Mouse (Mus musculus) hindbrain, embryonic 14.5 days (tissue): ENCODE results near the gene Faf1. TPM values are rescaled to one million over a fixed set of nuclear protein-coding genes. Genes with fewer than 3 reads are reported as not detected.

Source experiments
- ATAC-seq: fragments of 200-750 bp; cut with Nextera tagmentation; 2 replicates; pipeline ENCODE4 v1.8.0; 2017; ENCODE audit warnings: moderate number of reproducible peaks, mild to moderate bottlenecking, moderate TSS enrichment, moderate library complexity; ENCODE audit not compliant: low FRiP score
- DNase-seq: peaks from one replicate; pipeline ENCODE4 v3.0.0-alpha.2; 2015; ENCODE audit warnings: low spot score
- H3K27ac ChIP-seq: fragments of 300-500 bp; sonication (generic); 2 replicates; pipeline ENCODE4 v1.5.1; 2014; ENCODE audit warnings: mild to moderate bottlenecking, moderate library complexity
- H3K27me3 ChIP-seq: fragments of 300-500 bp; sonication (generic); 2 replicates; pipeline ENCODE4 v1.6.1; 2014; ENCODE audit warnings: mild to moderate bottlenecking, low read length, mixed read lengths; ENCODE audit not compliant: control insufficient read depth, insufficient read depth
- H3K36me3 ChIP-seq: fragments of 300-500 bp; sonication (generic); replicated peaks from 2 replicates; pipeline ENCODE4 v1.6.1; 2014; ENCODE audit not compliant: control insufficient read depth, insufficient read depth
- H3K4me1 ChIP-seq: fragments of 300-500 bp; sonication (generic); replicated peaks from 2 replicates; pipeline ENCODE4 v1.6.1; 2014; ENCODE audit warnings: antibody characterized with exemption, low read length, mixed read lengths; ENCODE audit not compliant: control insufficient read depth, insufficient read depth
- H3K4me2 ChIP-seq: fragments of 300-500 bp; sonication (generic); replicated peaks from 2 replicates; pipeline ENCODE4 v1.6.1; 2014; ENCODE audit warnings: mild to moderate bottlenecking, moderate library complexity
- H3K4me3 ChIP-seq: fragments of 300-500 bp; sonication (generic); replicated peaks from 2 replicates; pipeline ENCODE4 v1.5.1; 2014; ENCODE audit warnings: mild to moderate bottlenecking, low read length
- H3K9ac ChIP-seq: fragments of 300-500 bp; sonication (generic); 2 replicates; pipeline ENCODE4 v1.6.1; 2014
- H3K9me3 ChIP-seq: fragments of 300-500 bp; sonication (generic); 2 replicates; pipeline ENCODE4 v1.6.1; 2016; ENCODE audit warnings: low read length; ENCODE audit not compliant: control insufficient read depth
- WGBS: fragments of 180-500 bp; shearing (Covaris S2); extraction: QIAGEN DNeasy Blood & Tissue Kit; methylation state at CpG from one replicate; pipeline ENCODE4 v1.1.7; 2014; 5-methylcytosine and 5-hydroxymethylcytosine counted together
- polyA plus RNA-seq: library from polyadenylated mRNA; unstranded; fragments of >200 nt; fragmentation: Nextera tagmentation; extraction: Ambion mirVana; gene quantifications from 2 replicates; pipeline ENCODE4 v1.2.1, GENCODE M21; 2014

Faf1 gene
- polyA plus RNA-seq, 1 experiment from 2014 or later, result 47.1 TPM

GRCm38 (mm10) chr4:109960201-109960935 is 284.0 kb downstream of the Faf1 start:
- 75% methylated on average over 5 of the region's 5 CpGs for WGBS
- Histone ChIP-seq H3K9ac (no peak overlapping the region), H3K27ac (no peak overlapping the region), H3K9me3 (no peaks in the 10 kb centered on the region), H3K4me2 (no peak overlapping the region), H3K4me1 (no peaks in the 10 kb centered on the region), H3K27me3 (no peaks in the 10 kb centered on the region), H3K36me3 (peaks cover 17% of the 10 kb centered on the region; the same call in 1 of the 2 replicates), H3K4me3 (no peak overlapping the region)
- ATAC-seq (no peak), DNase-seq (no peak)

DNA sequence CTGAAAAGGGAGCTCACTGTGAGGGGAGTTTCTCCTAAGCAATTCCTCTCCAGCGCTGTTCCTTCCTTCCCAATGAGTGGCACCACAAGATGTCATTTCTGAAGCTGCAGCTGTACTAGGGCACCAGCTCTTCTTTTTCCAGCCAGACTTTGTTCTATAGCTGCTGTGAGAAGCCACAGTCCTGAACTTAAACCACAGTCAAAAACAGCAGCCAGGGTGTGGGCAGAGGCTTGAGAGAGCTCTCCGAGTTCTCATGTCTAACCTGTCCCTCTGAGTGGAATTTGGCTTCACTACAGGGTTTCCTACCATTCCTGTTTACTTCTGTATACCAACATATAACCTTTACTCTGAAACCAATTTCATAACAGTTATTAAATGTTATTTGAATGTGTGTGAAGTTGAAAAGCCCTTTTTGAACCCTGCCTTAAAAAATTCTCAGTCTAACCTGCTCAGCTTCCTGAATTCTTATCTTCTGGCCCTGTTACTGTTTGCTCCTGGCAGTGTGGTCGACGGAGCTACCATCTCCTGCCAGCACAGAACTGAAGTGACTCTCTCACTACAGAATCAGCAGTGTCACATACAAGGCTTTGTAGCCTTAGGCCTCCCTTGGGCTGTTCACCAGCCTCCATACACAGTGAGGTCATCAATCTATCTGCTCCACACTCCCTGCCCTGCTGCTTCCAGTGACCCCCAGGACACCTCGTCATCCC is 287.3 kb downstream of the Faf1 start:
- ATAC-seq (no peak), DNase-seq (no peak)
- no peak overlapping the region for H3K9ac ChIP-seq
- no peaks in the 10 kb centered on the region for H3K9me3 ChIP-seq
- H3K36me3 ChIP-seq, result peaks cover 17% of the 10 kb centered on the region; the same call in 1 of the 2 replicates
- H3K4me3 ChIP-seq, result no peak overlapping the region
- no peak overlapping the region for H3K4me2 ChIP-seq
- 79% methylated on average over 5 of the region's 5 CpGs for WGBS
- no peaks in the 10 kb centered on the region for H3K27me3 ChIP-seq
- no peaks in the 10 kb centered on the region for H3K4me1 ChIP-seq
- H3K27ac ChIP-seq, result no peak overlapping the region

DNA sequence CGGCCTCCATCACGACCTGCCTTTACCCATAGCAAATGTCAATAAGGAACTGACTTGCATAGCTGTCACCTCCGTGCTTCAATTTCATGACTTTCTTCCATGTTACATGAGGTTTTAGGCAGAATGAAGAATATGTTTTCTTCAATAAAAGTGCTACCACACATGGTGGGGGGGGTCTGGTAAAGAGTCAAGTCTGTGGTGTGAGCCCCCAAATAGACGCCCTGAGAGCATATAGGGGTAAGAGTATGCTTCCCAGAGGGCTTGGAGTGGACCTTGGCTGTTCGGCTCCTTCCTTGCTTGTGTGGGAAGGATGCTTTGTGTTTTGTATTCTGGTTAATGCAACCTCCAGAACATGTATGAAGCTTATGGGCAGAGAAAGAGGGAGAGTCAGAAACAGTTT is 293.2 kb downstream of the Faf1 start:
- H3K9me3 ChIP-seq, result no peaks in the 10 kb centered on the region
- no peak overlapping the region for H3K4me2 ChIP-seq
- no peak for ATAC-seq
- no peak overlapping the region for H3K27ac ChIP-seq
- no peaks in the 10 kb centered on the region for H3K4me1 ChIP-seq
- no peaks in the 10 kb centered on the region for H3K36me3 ChIP-seq
- whole genome bisulfite sequencing, result 83% methylated on average over 5 of the region's 5 CpGs
- H3K9ac ChIP-seq, result no peak overlapping the region
- H3K4me3 ChIP-seq, result no peak overlapping the region
- H3K27me3 ChIP-seq, result peaks cover 49% of the 10 kb centered on the region
- no peak for DNase-seq

DNA sequence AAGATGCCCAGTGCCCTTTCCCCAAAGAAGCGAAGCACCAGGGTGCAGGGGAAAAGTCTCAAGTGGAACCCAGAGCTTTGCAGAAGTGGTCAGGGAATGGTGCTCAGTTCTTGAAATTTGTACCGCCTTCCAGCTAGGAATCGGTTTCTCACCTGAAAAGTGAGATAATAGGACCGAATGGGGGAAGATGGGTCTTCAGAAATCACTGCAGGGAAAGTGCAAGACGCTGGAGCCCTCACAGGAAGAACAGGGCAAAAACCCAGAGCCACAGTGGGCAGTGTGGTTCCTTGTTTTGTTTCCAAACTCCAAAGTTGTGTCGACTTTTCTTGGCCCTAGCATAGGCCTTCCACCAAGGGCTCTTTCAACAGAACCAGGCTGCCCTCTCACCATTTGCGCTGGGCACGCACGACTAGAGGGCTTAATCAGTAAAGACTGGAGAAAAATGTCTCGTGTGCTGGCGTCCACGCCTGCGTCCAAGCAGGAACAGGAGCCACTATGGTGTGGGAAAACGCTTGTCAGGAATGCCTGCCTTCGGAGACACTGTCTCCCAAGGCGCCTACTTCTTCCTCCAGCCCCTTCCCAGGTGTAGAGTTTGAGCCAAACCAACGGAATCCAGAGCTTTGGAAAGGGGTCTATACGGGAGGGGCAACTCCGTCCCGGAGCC is 297.7 kb downstream of the Faf1 start:
- H3K4me2 ChIP-seq, result no peak overlapping the region
- no peak for ATAC-seq

GRCm38 (mm10) chr4:109974655-109975380 is 298.4 kb downstream of the Faf1 start:
- ATAC-seq (no peak), DNase-seq (no peak)
- 1% methylated on average over 33 of the region's 33 CpGs for WGBS
- no peaks in the 10 kb centered on the region for H3K36me3 ChIP-seq
- H3K9me3 ChIP-seq, result no peaks in the 10 kb centered on the region
- H3K27me3 ChIP-seq, result peaks cover 99% of the 10 kb centered on the region
- H3K27ac ChIP-seq, result no peak overlapping the region
- no peak overlapping the region for H3K4me2 ChIP-seq
- no peak overlapping the region for H3K4me3 ChIP-seq
- no peak overlapping the region for H3K9ac ChIP-seq
- H3K4me1 ChIP-seq, result peaks cover 15% of the 10 kb centered on the region

More for the DNA sequence above, 297.7 kb downstream of the Faf1 start:
- Histone ChIP-seq H3K27me3 (peaks cover 94% of the 10 kb centered on the region), H3K27ac (no peak overlapping the region), H3K36me3 (no peaks in the 10 kb centered on the region), H3K4me3 (no peak overlapping the region), H3K4me1 (peaks cover 15% of the 10 kb centered on the region), H3K9ac (no peak overlapping the region), H3K9me3 (no peaks in the 10 kb centered on the region)
- DNase-seq, result no peak
- WGBS, result 3% methylated on average over 20 of the region's 20 CpGs

GRCm38 (mm10) chr4:109975381-109976240 is 299.2 kb downstream of the Faf1 start:
- Histone ChIP-seq H3K9me3 (no peaks in the 10 kb centered on the region), H3K9ac (no peak overlapping the region), H3K4me1 (peaks cover 15% of the 10 kb centered on the region), H3K36me3 (no peaks in the 10 kb centered on the region), H3K27ac (no peak overlapping the region), H3K4me2 (no peak overlapping the region), H3K27me3 (peaks cover 100% of the 10 kb centered on the region), H3K4me3 (no peak overlapping the region)
- ATAC-seq (no peak), DNase-seq (no peak)
- WGBS, result 7% methylated on average over 25 of the region's 25 CpGs

DNA sequence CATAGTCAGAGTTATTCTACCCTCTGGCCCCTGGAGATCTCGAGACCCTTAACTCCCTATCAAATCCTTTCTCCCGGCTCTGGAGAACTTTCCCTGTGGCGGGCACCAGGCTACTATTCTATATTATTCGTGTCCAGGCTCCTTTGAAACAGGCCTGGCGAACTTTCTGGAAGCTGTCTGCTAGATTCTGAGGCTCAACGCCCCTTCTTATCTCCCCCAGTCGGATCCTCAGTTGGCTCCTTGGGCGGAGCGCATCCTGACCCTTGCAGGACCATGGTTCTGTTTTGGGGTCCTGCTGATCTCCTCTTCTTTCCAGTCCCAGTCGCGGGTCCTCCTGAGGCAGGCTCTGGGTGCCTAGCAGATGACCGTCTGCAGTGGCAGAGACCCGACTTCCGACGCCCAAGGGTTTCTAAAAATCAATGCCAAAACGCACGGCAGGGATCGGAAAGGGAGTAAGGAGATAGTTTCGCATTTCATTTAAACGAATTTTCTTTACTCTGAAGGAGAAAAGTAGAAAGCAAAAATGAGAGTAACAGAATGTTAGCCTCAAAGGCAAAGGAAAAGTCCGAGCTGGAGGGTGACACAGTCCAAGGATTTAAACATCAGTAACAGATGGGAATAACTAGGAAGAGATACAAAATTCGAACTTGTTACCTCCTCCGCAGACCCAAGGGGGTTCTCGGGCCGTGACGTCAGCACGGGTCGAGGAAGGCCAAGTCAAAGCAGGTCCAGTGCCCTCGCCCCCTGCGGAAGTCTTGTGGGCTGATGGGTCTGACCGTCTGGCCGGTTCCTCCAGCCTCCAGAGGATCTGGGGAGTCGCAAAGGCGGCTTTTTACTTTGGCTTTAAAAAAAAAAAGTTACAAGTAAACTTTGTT is 300.1 kb downstream of the Faf1 start:
- Histone ChIP-seq H3K27me3 (peaks cover 100% of the 10 kb centered on the region), H3K9ac (no peak overlapping the region), H3K36me3 (no peaks in the 10 kb centered on the region), H3K9me3 (no peaks in the 10 kb centered on the region), H3K27ac (no peak overlapping the region), H3K4me2 (no peak overlapping the region), H3K4me1 (peaks cover 15% of the 10 kb centered on the region), H3K4me3 (no peak overlapping the region)
- no peak for ATAC-seq
- 2% methylated on average over 34 of the region's 34 CpGs for WGBS
- DNase-seq, result no peak
